Mouse (Mus musculus) thymus, adult 2 months (tissue): ENCODE measurements around the gene Fnd3c2.

Source experiments
- CTCF ChIP-seq: fragments of 200-500 bp; IDR thresholded peaks from 2 replicates; pipeline ENCODE4 v1.5.1; 2012; ENCODE audit warnings: mild to moderate bottlenecking, control low read depth, low read length, moderate library complexity, borderline replicate concordance; ENCODE audit not compliant: control insufficient read depth, poor library complexity, insufficient read depth; ENCODE audit errors: extremely low read depth
- POLR2A ChIP-seq: fragments of 200-500 bp; IDR thresholded peaks from 2 replicates; pipeline ENCODE4 v1.6.1; 2012; ENCODE audit warnings: mild to moderate bottlenecking, low read length, control low read depth, moderate library complexity; ENCODE audit not compliant: control insufficient read depth, poor library complexity, insufficient read depth; ENCODE audit errors: extremely low read depth

DNA sequence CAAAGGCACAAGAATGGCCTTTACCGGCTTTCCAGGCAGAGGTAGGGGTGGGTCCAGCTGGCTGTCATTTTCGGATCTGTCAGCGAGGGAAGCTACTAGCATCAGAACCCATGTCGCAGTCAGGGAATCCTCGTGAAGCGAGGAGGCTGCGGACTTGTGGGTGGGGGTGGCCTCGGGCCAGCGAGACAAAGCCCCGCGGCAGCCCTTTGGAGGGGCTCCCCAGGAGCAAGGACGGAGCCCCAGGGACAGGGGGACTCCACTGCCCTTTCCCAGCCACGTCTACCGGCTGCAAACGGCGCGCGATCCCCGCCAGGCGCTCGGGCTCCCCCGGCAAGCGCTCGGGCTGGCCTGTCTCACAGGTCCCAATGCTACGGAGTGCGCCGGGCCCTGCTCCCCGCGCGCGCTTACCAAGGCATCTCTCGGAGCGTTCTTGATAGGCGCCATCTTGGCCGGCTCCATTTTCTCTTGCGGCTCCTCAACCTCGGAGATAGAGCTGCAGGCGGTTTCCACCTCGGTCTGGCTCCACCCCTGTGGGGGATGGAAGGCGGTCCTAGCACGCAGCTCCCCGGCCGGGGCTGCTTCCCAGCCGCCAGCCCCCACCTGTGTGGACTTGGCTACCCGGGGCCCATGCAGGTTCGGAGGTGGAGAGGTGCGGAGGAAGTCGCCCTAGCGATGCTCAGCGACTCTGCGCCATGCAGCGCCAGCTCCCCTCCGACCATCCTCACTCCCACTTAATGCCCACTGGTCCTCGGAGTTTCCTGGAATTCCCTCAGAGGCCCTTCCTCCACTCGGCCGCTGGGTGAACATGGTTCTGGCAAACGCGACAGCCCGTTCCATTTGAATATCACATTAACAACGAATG lies 35.8 kb downstream of the Fnd3c2 start:
- TF ChIP-seq CTCF (no peak), POLR2A (no peak)
